Mouse (Mus musculus) adrenal gland, postnatal 14 days (tissue): ENCODE data around the gene Txndc5. TPM values are rescaled to one million over a fixed set of nuclear protein-coding genes. Genes with fewer than 3 reads are reported as not detected.

Experiments
- DNase-seq: peaks from one replicate; pipeline ENCODE4 v3.0.0; 2021; ENCODE audit warnings: mixed read lengths
- long read RNA-seq, 2 experiments: library from polyadenylated mRNA; stranded (forward); transcript quantifications; one replicate each; pipeline ENCODE4 v2.0.0; 2021
- total RNA-seq: library from RNA; stranded (reverse); gene quantifications from 2 replicates; pipeline ENCODE4 v1.2.3, GENCODE M21; 2021

Gene Txndc5
- 124 and 125 TPM in 2 replicates for total RNA-seq
- long read RNA-seq, experiment 1, transcript Txndc5-201 (10 exons, 2,843 nt) = major isoform, 428 of 462 reads
- long read RNA-seq, experiment 1, partial matches to known transcripts = 11 of 462 reads
- long read RNA-seq, experiment 1, other reads (novel, unspliced or antisense) = 16 of 462 reads
- long read RNA-seq, experiment 2, transcript Txndc5-201 (10 exons, 2,843 nt) = major isoform, 267 of 290 reads
- long read RNA-seq, experiment 2, partial matches to known transcripts = 6 of 290 reads
- long read RNA-seq, experiment 2, other reads (novel, unspliced or antisense) = 11 of 290 reads

- DNase-seq = peak; percentile 50
These were observed at the start of gene Txndc5 for GRCm38 (mm10) chr13:38528687-38529294. Gene Txndc5, minus strand, starts transcription at chr13:38528824.

GRCm38 (mm10) chr13:38574668-38575067, 46.0 kb upstream of the Txndc5 start:
- DNase-seq = no peak

- DNase-seq = peak; percentile 55
These were observed 44.7 kb upstream of the Txndc5 start for GRCm38 (mm10) chr13:38573281-38573680.

- DNase-seq = no peak
These were observed 36.6 kb upstream of the Txndc5 start for GRCm38 (mm10) chr13:38565245-38565644.

GRCm38 (mm10) chr13:38554611-38555010, 26.0 kb upstream of the Txndc5 start:
- no peak for DNase-seq

- DNase-seq = no peak
These were observed 25.6 kb upstream of the Txndc5 start for GRCm38 (mm10) chr13:38554210-38554609.

- no peak for DNase-seq
These were observed 20.1 kb upstream of the Txndc5 start for GRCm38 (mm10) chr13:38548681-38549080.

- no peak for DNase-seq
These were observed 19.1 kb upstream of the Txndc5 start for GRCm38 (mm10) chr13:38547717-38548116.

GRCm38 (mm10) chr13:38546754-38547153, 18.1 kb upstream of the Txndc5 start:
- DNase-seq = no peak

GRCm38 (mm10) chr13:38545460-38545859, 16.8 kb upstream of the Txndc5 start:
- DNase-seq = peak; percentile 45

- DNase-seq = no peak
These were observed 16.3 kb upstream of the Txndc5 start for GRCm38 (mm10) chr13:38544769-38545445.

- no peak for DNase-seq
These were observed 15.0 kb upstream of the Txndc5 start for GRCm38 (mm10) chr13:38543455-38544125.

GRCm38 (mm10) chr13:38539192-38539900, 10.7 kb upstream of the Txndc5 start:
- no peak for DNase-seq

GRCm38 (mm10) chr13:38537521-38537920, 8.9 kb upstream of the Txndc5 start:
- DNase-seq = no peak

GRCm38 (mm10) chr13:38534731-38535130, 6.1 kb upstream of the Txndc5 start:
- no peak for DNase-seq

GRCm38 (mm10) chr13:38534016-38534415, 5.4 kb upstream of the Txndc5 start:
- DNase-seq = no peak

GRCm38 (mm10) chr13:38533461-38533860, 4.8 kb upstream of the Txndc5 start:
- DNase-seq = no peak

- DNase-seq = no peak
These were observed 2.9 kb upstream of the Txndc5 start for GRCm38 (mm10) chr13:38531498-38531897.

GRCm38 (mm10) chr13:38529576-38529975, 952 bp upstream of the Txndc5 start:
- peak; percentile 30 for DNase-seq

GRCm38 (mm10) chr13:38527797-38528650, 600 bp downstream of the Txndc5 start:
- DNase-seq = peak; percentile 94
